Mouse (Mus musculus): ENCODE measurements around the gene Mmgt2. TPM values are rescaled to one million over a fixed set of nuclear protein-coding genes. Genes with fewer than 3 reads are reported as not detected.

Gene Mmgt2
- polyA plus RNA-seq, 1 experiment, result 36.2 TPM

GRCm38 (mm10) chr11:62635406-62635805 lies 13.1 kb upstream of the Mmgt2 start:
- H3K4me3 ChIP-seq (ENCODE audit: insufficient read depth, low read length), result no peak overlapping the region
- H3K4me1 ChIP-seq (ENCODE audit: control insufficient read depth, insufficient read depth, low read length), result peaks cover 7% of the 10 kb centered on the region; the same call in 1 of the 2 replicates
- TF ChIP-seq POLR2A (IDR thresholded peaks at IDR 0.05; ENCODE audit: extremely low read depth, insufficient read depth, low read length) (no peak), CTCF (IDR thresholded peaks at IDR 0.05; ENCODE audit: extremely low read depth, insufficient read depth, low read length) (no peak)
- no peak overlapping the region for H3K27ac ChIP-seq (ENCODE audit: insufficient read depth, low read length)

GRCm38 (mm10) chr11:62636105-62636839 lies 12.2 kb upstream of the Mmgt2 start:
- TF ChIP-seq POLR2A (IDR thresholded peaks at IDR 0.05; ENCODE audit: extremely low read depth, insufficient read depth, low read length) (no peak), CTCF (IDR thresholded peaks at IDR 0.05; ENCODE audit: extremely low read depth, insufficient read depth, low read length) (no peak)
- Histone ChIP-seq H3K27ac (ENCODE audit: insufficient read depth, low read length) (0 out of 2 replicates have a peak overlapping the region, but pooled peaks have one; percentile 54), H3K4me3 (ENCODE audit: insufficient read depth, low read length) (no peak overlapping the region), H3K4me1 (ENCODE audit: control insufficient read depth, insufficient read depth, low read length) (peaks cover 5% of the 10 kb centered on the region; the same call in 1 of the 2 replicates)

- Histone ChIP-seq H3K4me3 (ENCODE audit: insufficient read depth, low read length) (no peak overlapping the region), H3K27ac (ENCODE audit: insufficient read depth, low read length) (0 out of 2 replicates have a peak overlapping the region, but pooled peaks have one; percentile 25)
These were observed 11.6 kb upstream of the Mmgt2 start for GRCm38 (mm10) chr11:62636840-62637221.

GRCm38 (mm10) chr11:62637401-62637800 lies 11.1 kb upstream of the Mmgt2 start:
- Histone ChIP-seq H3K4me3 (ENCODE audit: insufficient read depth, low read length) (no peak overlapping the region), H3K4me1 (ENCODE audit: control insufficient read depth, insufficient read depth, low read length) (peaks cover 5% of the 10 kb centered on the region; the same call in 1 of the 2 replicates), H3K27ac (ENCODE audit: insufficient read depth, low read length) (0 out of 2 replicates have a peak overlapping the region, but pooled peaks have one; percentile 25)
- TF ChIP-seq POLR2A (IDR thresholded peaks at IDR 0.05; ENCODE audit: extremely low read depth, insufficient read depth, low read length), result no peak
- TF ChIP-seq CTCF (IDR thresholded peaks at IDR 0.05; ENCODE audit: extremely low read depth, insufficient read depth, low read length), result no peak

More at GRCm38 (mm10) chr11:62636840-62637221, 11.6 kb upstream of the Mmgt2 start:
- H3K4me1 ChIP-seq (ENCODE audit: control insufficient read depth, insufficient read depth, low read length), result peaks cover 5% of the 10 kb centered on the region; the same call in 1 of the 2 replicates
- TF ChIP-seq CTCF (IDR thresholded peaks at IDR 0.05; ENCODE audit: extremely low read depth, insufficient read depth, low read length), result no peak
- TF ChIP-seq POLR2A (IDR thresholded peaks at IDR 0.05; ENCODE audit: extremely low read depth, insufficient read depth, low read length), result 0 out of 2 replicates have a peak, but pooled peaks have one; percentile 29

GRCm38 (mm10) chr11:62637806-62638205 lies 10.7 kb upstream of the Mmgt2 start:
- no peak for TF ChIP-seq CTCF (IDR thresholded peaks at IDR 0.05; ENCODE audit: extremely low read depth, insufficient read depth, low read length)
- TF ChIP-seq POLR2A (IDR thresholded peaks at IDR 0.05; ENCODE audit: extremely low read depth, insufficient read depth, low read length), result no peak
- H3K4me1 ChIP-seq (ENCODE audit: control insufficient read depth, insufficient read depth, low read length), result peaks cover 7% of the 10 kb centered on the region; the same call in 1 of the 2 replicates
- no peak overlapping the region for H3K4me3 ChIP-seq (ENCODE audit: insufficient read depth, low read length)
- H3K27ac ChIP-seq (ENCODE audit: insufficient read depth, low read length), result no peak overlapping the region

- no peak overlapping the region for H3K27ac ChIP-seq (ENCODE audit: insufficient read depth, low read length)
- peaks cover 7% of the 10 kb centered on the region; the same call in 1 of the 2 replicates for H3K4me1 ChIP-seq (ENCODE audit: control insufficient read depth, insufficient read depth, low read length)
- TF ChIP-seq CTCF (IDR thresholded peaks at IDR 0.05; ENCODE audit: extremely low read depth, insufficient read depth, low read length) (no peak), POLR2A (IDR thresholded peaks at IDR 0.05; ENCODE audit: extremely low read depth, insufficient read depth, low read length) (no peak)
- H3K4me3 ChIP-seq (ENCODE audit: insufficient read depth, low read length), result no peak overlapping the region
These were observed 10.1 kb upstream of the Mmgt2 start for GRCm38 (mm10) chr11:62638402-62638801.

GRCm38 (mm10) chr11:62640378-62640777 lies 8.1 kb upstream of the Mmgt2 start:
- H3K27ac ChIP-seq (ENCODE audit: insufficient read depth, low read length), result no peak overlapping the region
- no peak overlapping the region for H3K4me3 ChIP-seq (ENCODE audit: insufficient read depth, low read length)
- TF ChIP-seq POLR2A (IDR thresholded peaks at IDR 0.05; ENCODE audit: extremely low read depth, insufficient read depth, low read length) (no peak), CTCF (IDR thresholded peaks at IDR 0.05; ENCODE audit: extremely low read depth, insufficient read depth, low read length) (no peak)
- H3K4me1 ChIP-seq (ENCODE audit: control insufficient read depth, insufficient read depth, low read length), result peaks cover 12% of the 10 kb centered on the region

GRCm38 (mm10) chr11:62642023-62642844 lies 6.2 kb upstream of the Mmgt2 start:
- peaks cover 13% of the 10 kb centered on the region for H3K4me1 ChIP-seq (ENCODE audit: control insufficient read depth, insufficient read depth, low read length)
- H3K4me3 ChIP-seq (ENCODE audit: insufficient read depth, low read length), result no peak overlapping the region
- no peak overlapping the region for H3K27ac ChIP-seq (ENCODE audit: insufficient read depth, low read length)
- TF ChIP-seq CTCF (IDR thresholded peaks at IDR 0.05; ENCODE audit: extremely low read depth, insufficient read depth, low read length) (no peak), POLR2A (IDR thresholded peaks at IDR 0.05; ENCODE audit: extremely low read depth, insufficient read depth, low read length) (no peak)

- H3K4me3 ChIP-seq (ENCODE audit: insufficient read depth, low read length), result no peak overlapping the region
- peaks cover 13% of the 10 kb centered on the region for H3K4me1 ChIP-seq (ENCODE audit: control insufficient read depth, insufficient read depth, low read length)
- no peak for TF ChIP-seq POLR2A (IDR thresholded peaks at IDR 0.05; ENCODE audit: extremely low read depth, insufficient read depth, low read length)
- TF ChIP-seq CTCF (IDR thresholded peaks at IDR 0.05; ENCODE audit: extremely low read depth, insufficient read depth, low read length), result no peak
- H3K27ac ChIP-seq (ENCODE audit: insufficient read depth, low read length), result no peak overlapping the region
These were observed 5.3 kb upstream of the Mmgt2 start for GRCm38 (mm10) chr11:62643011-62643631.
